Mouse (Mus musculus) hindbrain, embryonic 13.5 days (tissue): ENCODE measurements around the gene Otud6a. TPM values are rescaled to one million over a fixed set of nuclear protein-coding genes. Genes with fewer than 3 reads are reported as not detected.
"Not testable (repeated sequence)": the region's sequence is repeated elsewhere in the genome, so short reads cannot be mapped to it uniquely, and the experiment has no call there.

ENCODE experiments used
- ATAC-seq: fragments of 200-750 bp; cut with Nextera tagmentation; 2 replicates; pipeline ENCODE4 v1.8.0; 2017; ENCODE audit warnings: moderate TSS enrichment; ENCODE audit not compliant: low FRiP score
- H3K27ac ChIP-seq: fragments of 300-500 bp; sonication (generic); 2 replicates; pipeline ENCODE4 v1.5.1; 2015; ENCODE audit warnings: inconsistent platforms, mild to moderate bottlenecking, moderate library complexity
- H3K27me3 ChIP-seq: fragments of 300-500 bp; sonication (generic); 2 replicates; pipeline ENCODE4 v1.6.1; 2015; ENCODE audit warnings: mild to moderate bottlenecking, inconsistent platforms
- H3K36me3 ChIP-seq: fragments of 300-500 bp; sonication (generic); 2 replicates; pipeline ENCODE4 v1.6.1; 2015; ENCODE audit warnings: mild to moderate bottlenecking, inconsistent platforms
- H3K4me1 ChIP-seq: fragments of 300-500 bp; sonication (generic); replicated peaks from 2 replicates; pipeline ENCODE4 v1.6.1; 2015; ENCODE audit warnings: inconsistent platforms
- H3K4me2 ChIP-seq: fragments of 300-500 bp; sonication (generic); 2 replicates; pipeline ENCODE4 v1.6.1; 2015; ENCODE audit warnings: inconsistent platforms, mild to moderate bottlenecking, moderate library complexity
- H3K4me3 ChIP-seq: fragments of 300-500 bp; sonication (generic); 2 replicates; pipeline ENCODE4 v1.5.1; 2015; ENCODE audit warnings: mild to moderate bottlenecking, inconsistent platforms
- H3K9ac ChIP-seq: fragments of 300-500 bp; sonication (generic); 2 replicates; pipeline ENCODE4 v1.6.1; 2015; ENCODE audit warnings: mild to moderate bottlenecking, inconsistent platforms
- H3K9me3 ChIP-seq: fragments of 300-500 bp; sonication (generic); 2 replicates; pipeline ENCODE4 v1.6.1; 2016; ENCODE audit warnings: inconsistent platforms
- WGBS: fragments of 180-500 bp; shearing (Covaris S2); methylation state at CpG from one replicate; pipeline ENCODE4 v1.1.7; 2015; 5-methylcytosine and 5-hydroxymethylcytosine counted together
- polyA plus RNA-seq: library from polyadenylated mRNA; unstranded; fragments of >200 nt; fragmentation: Nextera tagmentation; extraction: Ambion mirVana; gene quantifications from 2 replicates; pipeline ENCODE4 v1.2.1, GENCODE M21; 2015

The Otud6a gene
- polyA plus RNA-seq = not detected in 2 replicates

GRCm38 (mm10) chrX:100428693-100429092, at the start of gene Otud6a:
Gene Otud6a (plus strand): TSS chrX:100429013.
- Histone ChIP-seq H3K9me3 (no peaks in the 10 kb centered on the region), H3K27ac (no peak within 1 kb of the TSS), H3K9ac (no peak within 1 kb of the TSS), H3K4me3 (no peak within 1 kb of the TSS), H3K27me3 (peaks cover 12% of the 10 kb centered on the region; the same call in 1 of the 2 replicates), H3K4me1 (no peaks in the 10 kb centered on the region), H3K4me2 (no peak within 1 kb of the TSS), H3K36me3 (no peaks in the 10 kb centered on the region)
- no peak for ATAC-seq
- 89% methylated on average over 21 of the region's 21 CpGs for WGBS

GRCm38 (mm10) chrX:100389887-100390286, 38.9 kb upstream of the Otud6a start:
- H3K27me3 ChIP-seq = peaks cover 4% of the 10 kb centered on the region; the same call in 1 of the 2 replicates
- H3K4me2 ChIP-seq = no peak overlapping the region
- H3K27ac ChIP-seq = no peak overlapping the region
- H3K4me3 ChIP-seq = no peak overlapping the region
- ATAC-seq = no peak
- H3K9ac ChIP-seq = no peak overlapping the region
- 79% methylated on average over 1 of the region's 1 CpGs for WGBS
- H3K9me3 ChIP-seq = no peaks in the 10 kb centered on the region
- H3K4me1 ChIP-seq = peaks cover 4% of the 10 kb centered on the region; the same call in 1 of the 2 replicates
- H3K36me3 ChIP-seq = no peaks in the 10 kb centered on the region

GRCm38 (mm10) chrX:100392304-100392703, 36.5 kb upstream of the Otud6a start:
- WGBS = 34% methylated on average over 6 of the region's 6 CpGs
- no peak for ATAC-seq

GRCm38 (mm10) chrX:100394223-100394861, 34.5 kb upstream of the Otud6a start:
- no peak overlapping the region for H3K9ac ChIP-seq
- ATAC-seq = no peak
- 42% methylated on average over 7 of the region's 7 CpGs for WGBS

More at GRCm38 (mm10) chrX:100392304-100392703, 36.5 kb upstream of the Otud6a start:
- H3K27ac ChIP-seq = no peak overlapping the region
- no peaks in the 10 kb centered on the region for H3K9me3 ChIP-seq
- H3K27me3 ChIP-seq = peaks cover 4% of the 10 kb centered on the region; the same call in 1 of the 2 replicates
- H3K9ac ChIP-seq = no peak overlapping the region
- peaks cover 4% of the 10 kb centered on the region; the same call in 1 of the 2 replicates for H3K4me1 ChIP-seq
- no peak overlapping the region for H3K4me2 ChIP-seq
- no peak overlapping the region for H3K4me3 ChIP-seq
- no peaks in the 10 kb centered on the region for H3K36me3 ChIP-seq

GRCm38 (mm10) chrX:100395026-100395425, 33.8 kb upstream of the Otud6a start:
- Histone ChIP-seq H3K9ac (no peak overlapping the region), H3K36me3 (no peaks in the 10 kb centered on the region), H3K4me3 (no peak overlapping the region), H3K27ac (no peak overlapping the region), H3K4me1 (peaks cover 4% of the 10 kb centered on the region; the same call in 1 of the 2 replicates), H3K9me3 (no peaks in the 10 kb centered on the region), H3K4me2 (no peak overlapping the region), H3K27me3 (no peaks in the 10 kb centered on the region; the same call in 1 of the 2 replicates)
- WGBS = 78% methylated on average over 8 of the region's 8 CpGs
- no peak for ATAC-seq

More at GRCm38 (mm10) chrX:100394223-100394861, 34.5 kb upstream of the Otud6a start:
- Histone ChIP-seq H3K4me3 (no peak overlapping the region), H3K4me1 (peaks cover 4% of the 10 kb centered on the region; the same call in 1 of the 2 replicates), H3K4me2 (no peak overlapping the region), H3K27me3 (peaks cover 4% of the 10 kb centered on the region; the same call in 1 of the 2 replicates), H3K27ac (no peak overlapping the region), H3K9me3 (no peaks in the 10 kb centered on the region), H3K36me3 (no peaks in the 10 kb centered on the region)

GRCm38 (mm10) chrX:100400900-100401299, 27.9 kb upstream of the Otud6a start:
- no peak overlapping the region for H3K4me3 ChIP-seq
- H3K9ac ChIP-seq = no peak overlapping the region
- no peak for ATAC-seq

GRCm38 (mm10) chrX:100401657-100402056, 27.2 kb upstream of the Otud6a start:
- no peak overlapping the region for H3K4me3 ChIP-seq
- H3K4me2 ChIP-seq = no peak overlapping the region
- H3K27me3 ChIP-seq = peaks cover 5% of the 10 kb centered on the region; the same call in 1 of the 2 replicates
- no peak for ATAC-seq
- H3K27ac ChIP-seq = no peak overlapping the region
- no peaks in the 10 kb centered on the region for H3K4me1 ChIP-seq
- no peaks in the 10 kb centered on the region for H3K9me3 ChIP-seq
- H3K9ac ChIP-seq = no peak overlapping the region
- WGBS = 89% methylated on average over 5 of the region's 5 CpGs
- no peaks in the 10 kb centered on the region for H3K36me3 ChIP-seq

More at GRCm38 (mm10) chrX:100400900-100401299, 27.9 kb upstream of the Otud6a start:
- Histone ChIP-seq H3K27ac (no peak overlapping the region), H3K4me1 (no peaks in the 10 kb centered on the region), H3K27me3 (peaks cover 5% of the 10 kb centered on the region; the same call in 1 of the 2 replicates), H3K9me3 (no peaks in the 10 kb centered on the region), H3K4me2 (no peak overlapping the region), H3K36me3 (no peaks in the 10 kb centered on the region)

GRCm38 (mm10) chrX:100409245-100409644, 19.6 kb upstream of the Otud6a start:
- 77% methylated on average over 1 of the region's 1 CpGs for WGBS
- peaks cover 2% of the 10 kb centered on the region; the same call in 1 of the 2 replicates for H3K27me3 ChIP-seq
- ATAC-seq = no peak

GRCm38 (mm10) chrX:100432311-100432710, 3.5 kb downstream of the Otud6a start:
- Histone ChIP-seq H3K36me3 (no peaks in the 10 kb centered on the region), H3K27me3 (peaks cover 20% of the 10 kb centered on the region; the same call in 1 of the 2 replicates), H3K27ac (no peak overlapping the region), H3K9ac (no peak overlapping the region), H3K4me1 (no peaks in the 10 kb centered on the region), H3K4me3 (no peak overlapping the region), H3K9me3 (no peaks in the 10 kb centered on the region), H3K4me2 (no peak overlapping the region)
- no peak for ATAC-seq
- 73% methylated on average over 3 of the region's 3 CpGs for WGBS

More at GRCm38 (mm10) chrX:100409245-100409644, 19.6 kb upstream of the Otud6a start:
- Histone ChIP-seq H3K4me1 (no peaks in the 10 kb centered on the region), H3K36me3 (no peaks in the 10 kb centered on the region), H3K4me3 (no peak overlapping the region), H3K9ac (no peak overlapping the region), H3K27ac (no peak overlapping the region), H3K9me3 (no peaks in the 10 kb centered on the region), H3K4me2 (no peak overlapping the region)

GRCm38 (mm10) chrX:100442617-100443016, 13.8 kb downstream of the Otud6a start, which contains the start of gene Awat2:
Gene Awat2 (minus strand): TSS chrX:100442717.
- peaks cover 10% of the 10 kb centered on the region; the same call in 1 of the 2 replicates for H3K27me3 ChIP-seq
- H3K9me3 ChIP-seq, ATAC-seq, H3K4me1 ChIP-seq, H3K27ac ChIP-seq, H3K9ac ChIP-seq, H3K36me3 ChIP-seq, H3K4me2 ChIP-seq, H3K4me3 ChIP-seq: not testable (repeated sequence)
- 98% methylated on average over 2 of the region's 2 CpGs for WGBS

GRCm38 (mm10) chrX:100443532-100443931, 14.7 kb downstream of the Otud6a start:
- Histone ChIP-seq H3K27me3 (peaks cover 10% of the 10 kb centered on the region; the same call in 1 of the 2 replicates), H3K27ac (no peak overlapping the region), H3K9me3 (no peaks in the 10 kb centered on the region), H3K4me1 (no peaks in the 10 kb centered on the region), H3K36me3 (no peaks in the 10 kb centered on the region), H3K4me2 (no peak overlapping the region), H3K9ac (no peak overlapping the region), H3K4me3 (no peak overlapping the region)
- WGBS = 90% methylated on average over 7 of the region's 7 CpGs
- ATAC-seq = no peak

- H3K9me3 ChIP-seq = no peaks in the 10 kb centered on the region
- H3K4me2 ChIP-seq = no peak overlapping the region
- no peak for ATAC-seq
- WGBS = 80% methylated on average over 4 of the region's 4 CpGs
- H3K36me3 ChIP-seq = no peaks in the 10 kb centered on the region
- H3K4me3 ChIP-seq = no peak overlapping the region
- no peak overlapping the region for H3K27ac ChIP-seq
- H3K27me3 ChIP-seq = 0 out of 2 replicates have a peak, but pooled peaks cover 9% of the 10 kb centered on the region
- no peak overlapping the region for H3K9ac ChIP-seq
- H3K4me1 ChIP-seq = no peaks in the 10 kb centered on the region
These were observed 39.2 kb downstream of the Otud6a start for GRCm38 (mm10) chrX:100468047-100468446.
